Mouse (Mus musculus) liver, adult 2 months (tissue): ENCODE measurements around the gene Cideb. TPM values are rescaled to one million over a fixed set of nuclear protein-coding genes. Genes with fewer than 3 reads are reported as not detected.
A peak's percentile ranks its signal among the peaks of the same experiment; 100 is the strongest.

Experiments used
- DNase-seq: peaks from one replicate; pipeline ENCODE4 v3.0.0-alpha.2; 2011; ENCODE audit warnings: low read depth, low spot score; ENCODE audit errors: extremely low read depth
- H3K27ac ChIP-seq: fragments of 200-500 bp; replicated peaks from 2 replicates; pipeline ENCODE4 v1.5.1; 2012; ENCODE audit warnings: low read depth, mild to moderate bottlenecking, control low read depth, inconsistent platforms, low read length; ENCODE audit not compliant: insufficient read depth
- H3K27me3 ChIP-seq: fragments of 200-500 bp; 2 replicates; pipeline ENCODE4 v1.6.1; 2012; ENCODE audit warnings: mild to moderate bottlenecking, moderate library complexity, low read length, inconsistent platforms; ENCODE audit not compliant: control insufficient read depth, insufficient read depth
- H3K36me3 ChIP-seq: fragments of 200-500 bp; 2 replicates; pipeline ENCODE4 v1.6.1; 2012; ENCODE audit warnings: low read length, inconsistent platforms; ENCODE audit not compliant: control insufficient read depth, insufficient read depth
- H3K4me1 ChIP-seq: fragments of 200-500 bp; 2 replicates; pipeline ENCODE4 v1.6.1; 2011; ENCODE audit warnings: low read length; ENCODE audit not compliant: control insufficient read depth, insufficient read depth
- H3K4me3 ChIP-seq: fragments of 200-500 bp; 2 replicates; pipeline ENCODE4 v1.5.1; 2011; ENCODE audit warnings: low read depth, mild to moderate bottlenecking, control low read depth, low read length, moderate library complexity; ENCODE audit not compliant: insufficient read depth
- H3K79me2 ChIP-seq: fragments of 200-500 bp; 2 replicates; pipeline ENCODE4 v1.6.1; 2012; ENCODE audit warnings: inconsistent platforms, mild to moderate bottlenecking, low read length, moderate library complexity; ENCODE audit not compliant: control insufficient read depth, insufficient read depth
- H3K9ac ChIP-seq: fragments of 200-500 bp; 2 replicates; pipeline ENCODE4 v1.6.1; 2012; ENCODE audit warnings: low read depth, mild to moderate bottlenecking, control low read depth, inconsistent platforms, low read length
- CTCF ChIP-seq: fragments of 200-500 bp; IDR thresholded peaks from 2 replicates; pipeline ENCODE4 v1.5.1; 2011; ENCODE audit warnings: low read depth, low read length, control low read depth
- POLR2A ChIP-seq: fragments of 200-500 bp; IDR thresholded peaks from 2 replicates; pipeline ENCODE4 v1.6.1; 2011; ENCODE audit warnings: low read length, control low read depth; ENCODE audit not compliant: insufficient read depth; ENCODE audit errors: extremely low read depth
- WGBS: fragments of 180-500 bp; shearing (Covaris S2); methylation state at CpG from one replicate; pipeline ENCODE4 v1.1.7; 2018; 5-methylcytosine and 5-hydroxymethylcytosine counted together
- polyA plus RNA-seq: library from polyadenylated mRNA; depleted of rRNA; stranded (reverse); fragments of >200 nt; gene quantifications from 2 replicates; pipeline ENCODE4 v1.2.3, GENCODE M21; 2012; rRNA removed
- total RNA-seq: library from RNA; depleted of rRNA; stranded (reverse); fragments of >200 nt; gene quantifications from 2 replicates; pipeline ENCODE4 v1.2.3, GENCODE M21; 2014; rRNA removed

Gene Cideb
- total RNA-seq = 101 and 128 TPM in 2 replicates
- polyA plus RNA-seq = 483 and 586 TPM in 2 replicates

DNA sequence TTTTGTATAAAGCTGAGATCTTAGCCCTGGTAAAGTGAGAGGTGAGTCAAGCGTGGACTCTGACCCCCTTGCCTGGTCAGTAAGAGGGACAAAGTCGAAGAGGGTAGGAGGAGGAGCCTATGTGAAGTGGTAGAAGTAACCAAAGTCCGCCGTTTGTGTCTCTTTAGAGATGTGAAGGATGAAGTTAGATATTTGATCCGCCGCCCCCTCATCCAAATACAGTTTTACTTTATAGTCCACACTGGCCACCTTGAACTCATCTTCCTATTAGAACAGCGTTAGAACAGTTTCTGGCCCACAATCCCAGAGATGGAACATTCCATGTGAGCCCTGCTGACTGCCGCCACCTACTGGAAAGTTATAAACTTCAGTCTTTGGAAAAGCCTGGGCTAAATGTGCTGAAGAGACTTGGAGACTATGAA is at the start of gene Cideb:
Gene Cideb, minus strand, starts transcription at position 96 of the 422 bp plus-strand sequence.
- Histone ChIP-seq H3K79me2 (no peaks in the 10 kb centered on the region; the same call in 1 of the 2 replicates), H3K27me3 (peaks cover 5% of the 10 kb centered on the region; the same call in 1 of the 2 replicates), H3K9ac (peak within 1 kb of the TSS; percentile 86), H3K36me3 (peaks cover 24% of the 10 kb centered on the region), H3K27ac (peak within 1 kb of the TSS; percentile 95), H3K4me1 (peaks cover 10% of the 10 kb centered on the region; the same call in 1 of the 2 replicates), H3K4me3 (peak within 1 kb of the TSS; percentile 71)
- no peak for TF ChIP-seq POLR2A
- peak; percentile 52; the same call in 1 of the 2 replicates for TF ChIP-seq CTCF
- DNase-seq = peak; percentile 95
- WGBS = 5% methylated on average over 8 of the region's 8 CpGs

DNA sequence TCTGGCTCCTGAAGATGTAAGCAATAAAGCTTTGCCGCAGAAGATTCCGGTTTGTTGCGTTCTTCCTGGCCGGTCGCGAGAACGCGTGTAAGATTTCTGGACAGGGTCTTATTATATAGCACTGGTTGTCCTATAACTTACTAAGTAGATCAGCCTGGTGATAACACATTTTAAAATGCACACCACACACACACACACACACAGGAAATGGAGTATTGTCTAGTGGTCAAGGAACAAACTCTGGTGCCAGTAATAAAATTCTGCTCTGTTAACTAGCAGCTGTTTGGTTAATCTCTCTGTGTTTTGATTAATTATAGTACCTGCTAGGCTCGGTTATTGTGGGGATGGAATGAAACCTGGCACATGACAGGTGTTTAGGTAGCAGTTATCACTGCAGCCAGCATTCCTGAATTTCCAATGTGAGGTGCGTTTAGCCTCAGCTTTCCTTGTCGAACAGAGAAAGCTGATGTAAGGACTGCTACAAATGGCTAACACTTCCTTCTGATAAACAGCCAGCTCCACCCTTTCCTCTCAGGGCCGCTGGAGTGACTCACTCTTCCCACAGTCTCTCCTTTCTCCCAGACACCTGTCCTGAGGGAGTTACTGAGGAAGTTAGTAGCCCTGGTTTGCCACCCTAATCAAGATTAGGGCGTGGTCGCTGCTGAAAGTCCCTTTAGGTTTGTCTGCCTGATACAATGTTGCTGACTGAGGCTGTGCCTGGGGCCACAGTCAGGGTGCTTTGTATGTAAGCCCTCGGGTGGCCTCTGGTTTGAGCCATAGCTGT is 37.3 kb upstream of the Cideb start:
- WGBS = 79% methylated on average over 15 of the region's 15 CpGs
- Histone ChIP-seq H3K9ac (no peak overlapping the region), H3K27me3 (no peaks in the 10 kb centered on the region), H3K4me3 (no peak overlapping the region), H3K36me3 (no peaks in the 10 kb centered on the region), H3K27ac (no peak overlapping the region), H3K4me1 (no peaks in the 10 kb centered on the region), H3K79me2 (no peaks in the 10 kb centered on the region)
- no peak for TF ChIP-seq POLR2A
- no peak for TF ChIP-seq CTCF
- no peak for DNase-seq

- Histone ChIP-seq H3K4me1 (no peaks in the 10 kb centered on the region), H3K4me3 (no peak overlapping the region), H3K79me2 (no peaks in the 10 kb centered on the region), H3K36me3 (no peaks in the 10 kb centered on the region), H3K27ac (no peak overlapping the region), H3K27me3 (no peaks in the 10 kb centered on the region), H3K9ac (no peak overlapping the region)
- no peak for DNase-seq
- TF ChIP-seq CTCF = no peak
- TF ChIP-seq POLR2A = no peak
- 83% methylated on average over 2 of the region's 2 CpGs for WGBS
These were observed 35.7 kb upstream of the Cideb start for GRCm38 (mm10) chr14:55793946-55794345.

DNA sequence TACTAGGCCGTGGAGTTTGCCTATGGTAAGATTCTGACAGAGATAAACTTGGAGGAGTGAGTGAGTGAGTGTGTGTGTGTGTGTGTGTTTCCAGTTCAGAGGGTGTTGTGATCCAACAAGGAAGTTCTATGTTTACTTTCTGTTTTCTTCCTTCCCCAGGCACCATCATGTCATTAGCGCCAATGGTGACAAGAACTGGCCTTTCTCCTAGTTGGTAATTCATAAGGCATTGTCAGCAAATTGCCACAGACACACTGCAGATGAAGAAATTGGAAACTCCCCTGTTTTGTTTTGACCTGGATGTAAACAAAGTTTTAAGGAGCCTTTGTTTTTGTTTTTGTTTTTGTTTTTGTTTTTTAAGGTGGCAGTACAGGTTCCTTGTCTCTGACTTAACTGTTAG is 35.2 kb upstream of the Cideb start:
- Histone ChIP-seq H3K27ac (no peak overlapping the region), H3K9ac (no peak overlapping the region), H3K79me2 (no peaks in the 10 kb centered on the region), H3K4me3 (no peak overlapping the region), H3K27me3 (no peaks in the 10 kb centered on the region), H3K36me3 (no peaks in the 10 kb centered on the region), H3K4me1 (no peaks in the 10 kb centered on the region)
- WGBS = 71% methylated on average over 2 of the region's 2 CpGs
- TF ChIP-seq CTCF (no peak), POLR2A (no peak)
- no peak for DNase-seq

DNA sequence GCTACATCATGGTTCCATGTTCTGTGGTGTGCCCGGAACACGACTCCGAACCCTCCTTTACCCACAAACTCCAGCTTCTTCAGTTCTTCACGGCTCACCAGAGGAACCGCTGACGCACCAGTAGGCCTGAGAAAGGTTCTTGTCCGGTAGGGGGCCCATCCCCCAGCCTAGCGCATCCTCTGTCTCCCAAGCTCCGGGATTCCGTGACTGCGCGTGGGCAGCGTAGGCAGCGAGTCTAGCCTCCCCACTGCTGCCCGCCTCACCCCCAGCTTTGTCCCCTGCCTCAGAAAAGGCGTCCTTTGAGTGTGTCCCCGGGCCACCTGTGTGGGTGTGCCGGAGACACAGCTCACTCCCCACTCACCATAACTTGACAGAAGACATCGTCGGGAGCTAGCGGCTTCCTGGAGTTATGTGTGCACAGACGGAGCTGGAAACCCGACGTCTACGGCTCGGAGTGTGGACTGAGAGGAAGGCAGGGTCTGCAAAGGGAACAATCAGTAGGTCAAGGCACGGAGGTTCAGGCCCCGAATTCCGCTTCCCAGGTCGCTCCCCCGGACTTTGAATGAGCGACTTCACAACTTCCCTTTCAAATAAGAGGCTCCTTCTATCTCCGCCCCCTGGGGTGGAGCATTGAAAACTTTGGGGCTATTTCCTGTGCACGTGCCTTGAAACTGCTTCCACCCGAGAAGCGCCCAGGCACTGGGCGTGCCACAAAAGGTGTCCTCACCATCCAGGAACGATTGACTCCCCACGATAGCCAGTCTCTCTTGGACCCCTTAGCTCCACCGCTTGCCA is 30.2 kb upstream of the Cideb start, which contains the start of gene Ripk3:
Gene Ripk3, minus strand, starts transcription at position 610 of the 795 bp plus-strand sequence.
- no peaks in the 10 kb centered on the region for H3K79me2 ChIP-seq
- peak within 1 kb of the TSS; percentile 50 for H3K4me3 ChIP-seq
- no peaks in the 10 kb centered on the region for H3K4me1 ChIP-seq
- no peaks in the 10 kb centered on the region for H3K27me3 ChIP-seq
- TF ChIP-seq CTCF = no peak
- TF ChIP-seq POLR2A = 0 out of 2 replicates have a peak, but pooled peaks have one; percentile 14
- H3K36me3 ChIP-seq = no peaks in the 10 kb centered on the region
- H3K9ac ChIP-seq = peak within 1 kb of the TSS; percentile 18; the same call in 1 of the 2 replicates
- DNase-seq = peak; percentile 18
- WGBS = 5% methylated on average over 40 of the region's 40 CpGs
- no peak within 1 kb of the TSS for H3K27ac ChIP-seq
